Mouse (Mus musculus) brain, embryonic 14.5 days (tissue): ENCODE data around the gene Wt1.

ENCODE experiments used
- CTCF ChIP-seq: fragments of 200-500 bp; IDR thresholded peaks from 2 replicates; pipeline ENCODE4 v1.5.1; 2012; ENCODE audit warnings: inconsistent platforms, mild to moderate bottlenecking, moderate library complexity, borderline replicate concordance; ENCODE audit not compliant: insufficient read depth, insufficient read length; ENCODE audit errors: extremely low read depth
- POLR2A ChIP-seq: fragments of 200-500 bp; IDR thresholded peaks from 2 replicates; pipeline ENCODE4 v1.6.1; 2012; ENCODE audit warnings: mild to moderate bottlenecking, inconsistent platforms, borderline replicate concordance; ENCODE audit not compliant: poor library complexity, insufficient read depth, insufficient read length, severe bottlenecking; ENCODE audit errors: extremely low read depth

- TF ChIP-seq POLR2A, result no peak
- TF ChIP-seq CTCF, result peak; percentile 35; the same call in 1 of the 2 replicates
Measured at GRCm38 (mm10) chr2:105108703-105109158, 17.6 kb upstream of the Wt1 start.
